Mouse (Mus musculus): ENCODE measurements around the gene Ankrd31. TPM values are rescaled to one million over a fixed set of nuclear protein-coding genes. Genes with fewer than 3 reads are reported as not detected.
"Not testable (repeated sequence)": the region's sequence is repeated elsewhere in the genome, so short reads cannot be mapped to it uniquely, and the experiment has no call there.

Gene Ankrd31
- total and polyA plus RNA-seq, 2 experiments from 2014 or later: 0.06 TPM; not detected in 1

- H3K9ac ChIP-seq: no peak overlapping the region
- H3K4me1 ChIP-seq (ENCODE audit: insufficient read depth): no peaks in the 10 kb centered on the region
- no peaks in the 10 kb centered on the region for H3K9me3 ChIP-seq (ENCODE audit: low read length)
- H3K27me3 ChIP-seq (ENCODE audit: insufficient read depth, low read length): no peaks in the 10 kb centered on the region
- 75% methylated on average over 10 of the region's 10 CpGs for WGBS
- no peak for TF ChIP-seq CTCF (IDR thresholded peaks at IDR 0.05; ENCODE audit: low read depth)
- H3K36me3 ChIP-seq (ENCODE audit: insufficient read depth): no peaks in the 10 kb centered on the region
- H3K4me2 ChIP-seq (ENCODE audit: low read depth): no peak overlapping the region
- H3K4me3 ChIP-seq (ENCODE audit: low read depth, low read length): no peak overlapping the region
- no peak overlapping the region for H3K27ac ChIP-seq (ENCODE audit: low read depth, low read length)
- ATAC-seq (no peak), DNase-seq (no peak)
These were observed 189.0 kb downstream of the Ankrd31 start for GRCm38 (mm10) chr13:96937059-96937558.

DNA sequence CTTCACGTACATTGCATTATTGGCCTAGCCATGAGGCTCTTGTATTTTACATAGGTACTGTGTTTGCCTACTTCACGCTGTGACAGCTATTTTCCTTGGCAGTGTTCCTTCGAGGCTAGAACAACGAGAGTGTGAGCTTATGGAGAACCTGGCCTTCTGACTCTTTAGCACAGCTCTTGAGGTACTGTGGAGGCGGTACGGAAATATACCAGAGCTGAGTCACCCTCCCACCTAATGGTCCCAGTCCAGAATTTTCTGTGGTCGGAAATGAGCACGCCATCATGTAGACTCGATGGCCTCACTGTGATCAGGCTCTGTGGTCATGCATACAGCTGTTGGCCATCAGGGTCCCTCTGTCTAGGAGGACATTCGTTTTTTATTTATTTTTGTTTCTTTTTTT lies 191.6 kb downstream of the Ankrd31 start:
- ATAC-seq: no peak
- no peak overlapping the region for H3K9ac ChIP-seq
- H3K27me3 ChIP-seq (ENCODE audit: insufficient read depth, low read length): no peaks in the 10 kb centered on the region
- DNase-seq: no peak
- H3K4me2 ChIP-seq (ENCODE audit: low read depth): no peak overlapping the region
- no peak overlapping the region for H3K4me3 ChIP-seq (ENCODE audit: low read depth, low read length)
- 78% methylated on average over 10 of the region's 10 CpGs for WGBS
- H3K4me1 ChIP-seq (ENCODE audit: insufficient read depth): no peaks in the 10 kb centered on the region
- H3K36me3 ChIP-seq (ENCODE audit: insufficient read depth): no peaks in the 10 kb centered on the region
- no peaks in the 10 kb centered on the region for H3K9me3 ChIP-seq (ENCODE audit: low read length)
- H3K27ac ChIP-seq (ENCODE audit: low read depth, low read length): no peak overlapping the region
- TF ChIP-seq CTCF (IDR thresholded peaks at IDR 0.05; ENCODE audit: low read depth): no peak

DNA sequence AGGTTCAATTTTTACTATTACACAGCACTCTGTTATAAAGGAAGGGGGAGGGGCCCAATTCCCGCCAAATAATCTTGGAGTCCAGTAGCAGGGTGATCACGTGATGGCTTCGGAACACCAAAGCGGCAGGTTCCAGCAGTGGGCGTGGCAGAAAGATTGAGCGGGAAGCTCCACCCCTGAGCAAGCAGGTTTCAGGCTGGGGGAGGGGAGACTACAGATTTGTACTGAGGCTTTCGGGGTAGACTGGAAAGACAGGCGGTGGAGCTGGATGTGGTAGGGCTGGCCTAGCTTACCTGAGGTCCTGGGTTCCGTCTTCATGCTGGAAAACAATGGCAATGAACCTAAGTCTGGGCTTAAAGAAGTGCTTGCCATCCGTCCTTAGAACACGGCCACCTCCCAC lies 193.4 kb downstream of the Ankrd31 start:
- H3K9ac ChIP-seq; ATAC-seq; DNase-seq; H3K9me3 ChIP-seq (ENCODE audit: low read length); H3K4me1 ChIP-seq (ENCODE audit: insufficient read depth); H3K4me2 ChIP-seq (ENCODE audit: low read depth); H3K27me3 ChIP-seq (ENCODE audit: insufficient read depth, low read length); H3K36me3 ChIP-seq (ENCODE audit: insufficient read depth); H3K4me3 ChIP-seq (ENCODE audit: low read depth, low read length); H3K27ac ChIP-seq (ENCODE audit: low read depth, low read length): not testable (repeated sequence)
- WGBS: 94% methylated on average over 11 of the region's 11 CpGs

- ATAC-seq: peak; percentile 50; the same call in 1 of the 2 replicates
- H3K9ac ChIP-seq: no peak overlapping the region
- no peak for TF ChIP-seq CTCF (IDR thresholded peaks at IDR 0.05; ENCODE audit: low read depth)
- 27% methylated on average over 3 of the region's 3 CpGs for WGBS
- H3K4me3 ChIP-seq (ENCODE audit: low read depth, low read length): no peak overlapping the region
- H3K36me3 ChIP-seq (ENCODE audit: insufficient read depth): no peaks in the 10 kb centered on the region
- H3K4me2 ChIP-seq (ENCODE audit: low read depth): no peak overlapping the region
- no peaks in the 10 kb centered on the region for H3K27me3 ChIP-seq (ENCODE audit: insufficient read depth, low read length)
- no peak overlapping the region for H3K27ac ChIP-seq (ENCODE audit: low read depth, low read length)
- no peaks in the 10 kb centered on the region for H3K4me1 ChIP-seq (ENCODE audit: insufficient read depth)
- DNase-seq: peak; percentile 62
- no peaks in the 10 kb centered on the region for H3K9me3 ChIP-seq (ENCODE audit: low read length)
These were observed 195.5 kb downstream of the Ankrd31 start for GRCm38 (mm10) chr13:96943571-96943970.

- Histone ChIP-seq H3K4me1 (ENCODE audit: insufficient read depth) (no peaks in the 10 kb centered on the region), H3K27ac (ENCODE audit: low read depth, low read length) (no peak overlapping the region), H3K9me3 (ENCODE audit: low read length) (no peaks in the 10 kb centered on the region), H3K4me3 (ENCODE audit: low read depth, low read length) (no peak overlapping the region), H3K36me3 (ENCODE audit: insufficient read depth) (no peaks in the 10 kb centered on the region), H3K4me2 (ENCODE audit: low read depth) (no peak overlapping the region), H3K27me3 (ENCODE audit: insufficient read depth, low read length) (no peaks in the 10 kb centered on the region), H3K9ac (no peak overlapping the region)
- 95% methylated on average over 4 of the region's 4 CpGs for WGBS
- ATAC-seq (no peak), DNase-seq (no peak)
- TF ChIP-seq CTCF (IDR thresholded peaks at IDR 0.05; ENCODE audit: low read depth): no peak
These were observed 197.7 kb downstream of the Ankrd31 start for GRCm38 (mm10) chr13:96945748-96946147.

DNA sequence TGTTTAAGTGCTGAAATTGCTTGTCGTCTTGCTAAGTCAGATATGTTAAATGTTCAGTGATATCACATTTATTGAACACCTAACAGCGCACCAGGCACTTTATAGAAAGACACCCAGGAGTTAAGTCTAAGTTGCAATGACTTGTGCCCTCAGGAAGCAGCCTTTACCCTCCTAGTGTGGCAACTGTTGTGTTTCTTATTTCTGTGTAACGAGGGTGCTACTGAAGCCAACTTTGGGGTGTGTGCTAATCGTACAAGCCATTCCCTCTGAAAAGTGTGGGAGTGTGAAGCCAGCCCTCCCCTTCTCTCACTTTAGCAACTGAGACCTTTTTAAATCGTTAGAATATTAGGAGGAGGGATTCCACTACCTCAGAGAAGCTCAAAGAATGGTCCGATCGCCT lies 199.7 kb downstream of the Ankrd31 start:
- Histone ChIP-seq H3K9me3 (ENCODE audit: low read length) (no peaks in the 10 kb centered on the region), H3K4me2 (ENCODE audit: low read depth) (no peak overlapping the region), H3K4me3 (ENCODE audit: low read depth, low read length) (no peak overlapping the region), H3K27me3 (ENCODE audit: insufficient read depth, low read length) (no peaks in the 10 kb centered on the region), H3K9ac (no peak overlapping the region), H3K4me1 (ENCODE audit: insufficient read depth) (no peaks in the 10 kb centered on the region), H3K27ac (ENCODE audit: low read depth, low read length) (no peak overlapping the region), H3K36me3 (ENCODE audit: insufficient read depth) (no peaks in the 10 kb centered on the region)
- DNase-seq: no peak
- 70% methylated on average over 7 of the region's 7 CpGs for WGBS
- ATAC-seq: no peak
- TF ChIP-seq CTCF (IDR thresholded peaks at IDR 0.05; ENCODE audit: low read depth): no peak

DNA sequence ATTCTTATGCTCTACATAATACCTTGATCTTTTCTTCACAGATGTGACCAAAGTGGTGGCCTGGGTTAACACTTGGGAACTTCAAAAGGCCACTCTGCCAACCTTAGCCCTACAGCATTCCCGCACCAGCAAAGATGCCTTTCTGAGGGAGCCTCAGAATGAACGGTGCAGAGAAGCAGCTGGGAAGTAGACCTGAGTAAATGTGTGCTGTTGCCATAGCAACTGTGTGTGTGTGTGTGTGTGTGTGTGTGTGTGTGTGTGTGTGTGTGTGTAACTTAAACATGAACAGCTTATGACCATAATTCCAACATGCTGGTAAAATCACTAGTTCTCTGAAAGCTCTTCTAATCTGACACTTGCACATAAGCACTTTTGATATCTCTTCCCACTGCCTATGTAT lies 203.8 kb downstream of the Ankrd31 start:
- Histone ChIP-seq H3K4me2 (ENCODE audit: low read depth) (no peak overlapping the region), H3K4me1 (ENCODE audit: insufficient read depth) (no peaks in the 10 kb centered on the region), H3K9ac (no peak overlapping the region), H3K9me3 (ENCODE audit: low read length) (no peaks in the 10 kb centered on the region), H3K4me3 (ENCODE audit: low read depth, low read length) (no peak overlapping the region), H3K36me3 (ENCODE audit: insufficient read depth) (no peaks in the 10 kb centered on the region), H3K27me3 (ENCODE audit: insufficient read depth, low read length) (no peaks in the 10 kb centered on the region), H3K27ac (ENCODE audit: low read depth, low read length) (0 out of 2 replicates have a peak overlapping the region, but pooled peaks have one; percentile 36)
- 35% methylated on average over 2 of the region's 2 CpGs for WGBS
- ATAC-seq (peak; percentile 86), DNase-seq (peak; percentile 76)
- no peak for TF ChIP-seq CTCF (IDR thresholded peaks at IDR 0.05; ENCODE audit: low read depth)

All from forebrain, postnatal 0 days (tissue).